Mouse (Mus musculus): ENCODE measurements around the gene Actl10.

DNA sequence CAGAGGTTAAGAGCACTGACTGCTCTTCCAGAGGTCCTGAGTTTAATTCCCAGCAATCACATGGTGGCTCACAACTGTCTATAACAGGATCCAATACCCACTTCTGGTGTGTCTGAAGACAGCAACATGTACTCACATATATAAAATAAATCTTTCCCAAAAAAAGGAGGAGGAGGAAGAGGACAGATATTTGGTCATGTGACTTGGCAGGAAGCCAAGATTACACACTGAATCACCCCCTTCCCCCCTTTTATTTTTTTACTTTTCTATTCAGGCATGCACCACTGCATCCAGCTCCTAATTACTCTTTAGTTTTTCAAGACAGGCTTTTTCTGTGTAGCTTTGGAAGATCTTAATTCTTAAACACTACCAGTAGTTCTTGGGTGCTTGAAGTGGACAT lies 30.1 kb upstream of the Actl10 start:
- TF ChIP-seq CTCF (IDR thresholded peaks at IDR 0.05; ENCODE audit: control insufficient read depth, insufficient read depth, low read length) (no peak), POLR2A (IDR thresholded peaks at IDR 0.05; ENCODE audit: borderline replicate concordance, control insufficient read depth, low read depth, low read length) (no peak)
